In genomic region chr5:92821370-92821769, GRCm38 (mm10) we compare ENCODE assay signal across 27 mouse cellular contexts.
"Had no signal": no experiment of that assay in that cellular context is flagged by ENCODE, and none has a peak within 500 bp of the region (broad histone marks: within the 10 kb centered on the region; RNA-seq: fewer than 3 reads in every experiment).

No protein-coding gene starts in this region.

- DNase-seq: cerebellum, adult 2 months; cerebellum, adult 8-10 months; cerebellum, adult 9-10 months; cerebellum, adult 9-11 months; cerebellum, postnatal 10 days; cerebellum, postnatal 14 days; cerebellum, postnatal 25 days; cerebellum, postnatal 36 days; embryo, embryonic 11 days; forebrain, postnatal 0 days; gastrocnemius, adult 2 months; gastrocnemius, postnatal 10 days; gastrocnemius, postnatal 14 days; gastrocnemius, postnatal 25 days; gastrocnemius, postnatal 36 days; heart, adult 18-20 months; heart, adult 2 months had no signal

- H3K4me2 ChIP-seq: embryonic facial prominence, embryonic 12.5 days; embryonic facial prominence, embryonic 13.5 days; embryonic facial prominence, embryonic 15.5 days; forebrain, embryonic 12.5 days; forebrain, embryonic 13.5 days; forebrain, embryonic 15.5 days had no signal

- H3K36me3 ChIP-seq: embryonic facial prominence, embryonic 12.5 days; embryonic facial prominence, embryonic 13.5 days; embryonic facial prominence, embryonic 15.5 days; forebrain, embryonic 12.5 days; forebrain, embryonic 15.5 days had no signal

- H3K9me3 ChIP-seq: embryonic facial prominence, embryonic 12.5 days; embryonic facial prominence, embryonic 13.5 days; embryonic facial prominence, embryonic 15.5 days; forebrain, embryonic 10.5 days; forebrain, embryonic 12.5 days; forebrain, embryonic 13.5 days; forebrain, embryonic 15.5 days had no signal

- H3K27me3 ChIP-seq: embryonic facial prominence, embryonic 12.5 days; embryonic facial prominence, embryonic 13.5 days; embryonic facial prominence, embryonic 15.5 days; forebrain, embryonic 12.5 days; forebrain, embryonic 13.5 days; forebrain, embryonic 15.5 days had no signal

- H3K9ac ChIP-seq: embryonic facial prominence, embryonic 12.5 days; embryonic facial prominence, embryonic 13.5 days; embryonic facial prominence, embryonic 15.5 days; forebrain, embryonic 12.5 days; forebrain, embryonic 13.5 days; forebrain, embryonic 15.5 days; forebrain, postnatal 0 days had no signal

- H3K4me1 ChIP-seq: embryonic facial prominence, embryonic 12.5 days; embryonic facial prominence, embryonic 13.5 days; embryonic facial prominence, embryonic 15.5 days; forebrain, embryonic 12.5 days had no signal

- ATAC-seq: forebrain, embryonic 13.5 days; forebrain, embryonic 14.5 days; forebrain, embryonic 15.5 days; forebrain, embryonic 16.5 days; forebrain, postnatal 0 days had no signal

- H3K4me3 ChIP-seq: embryonic facial prominence, embryonic 12.5 days; embryonic facial prominence, embryonic 13.5 days; embryonic facial prominence, embryonic 15.5 days; erythroblast, embryonic 14.5 days; forebrain, embryonic 10.5 days; forebrain, embryonic 12.5 days; forebrain, embryonic 13.5 days; forebrain, embryonic 15.5 days; gastrocnemius, adult 2 months; heart, adult 2 months had no signal

- H3K27ac ChIP-seq: embryonic facial prominence, embryonic 12.5 days; embryonic facial prominence, embryonic 13.5 days; embryonic facial prominence, embryonic 15.5 days; forebrain, embryonic 12.5 days; forebrain, embryonic 13.5 days; forebrain, embryonic 15.5 days; gastrocnemius, adult 2 months; heart, adult 2 months had no signal
